ENCODE assay signal across 8 mouse cellular contexts in the genomic region with DNA sequence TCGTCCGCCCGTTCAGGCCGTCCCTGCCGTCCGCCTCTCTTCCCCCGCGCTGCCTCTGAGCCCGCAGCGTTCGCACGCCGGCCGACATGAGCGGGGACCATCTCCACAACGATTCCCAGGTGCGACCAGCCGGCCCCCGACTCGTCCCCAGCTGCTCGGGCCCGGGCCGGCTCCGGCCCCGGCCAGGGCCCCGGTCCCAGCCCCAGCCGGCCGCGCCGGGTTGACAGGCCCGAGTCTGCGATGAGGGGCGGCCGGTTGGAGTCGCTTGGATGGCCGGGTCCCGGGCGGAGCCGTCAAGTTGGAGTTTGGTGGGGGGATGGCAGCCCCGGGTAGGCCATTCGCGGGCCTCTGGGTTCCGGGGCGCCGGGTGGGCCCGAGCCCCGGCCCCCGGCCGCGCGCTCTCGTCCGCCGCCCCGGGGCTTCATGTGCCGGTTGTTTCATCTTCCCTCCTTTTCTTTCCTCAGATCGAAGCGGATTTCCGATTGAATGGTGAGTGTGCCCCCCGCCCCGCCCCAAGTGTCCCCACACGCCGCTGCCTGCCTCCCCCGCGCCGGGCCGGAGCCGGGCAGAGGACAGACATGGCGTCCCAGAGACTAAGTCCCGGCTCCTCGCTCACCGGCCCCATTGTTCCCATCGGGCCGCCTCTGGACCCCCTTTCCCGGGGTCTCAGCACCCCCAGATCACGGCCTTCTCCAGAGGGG. TPM values are rescaled to one million over a fixed set of nuclear protein-coding genes. Genes with fewer than 3 reads are reported as not detected.
DNase-seq lines count a peak whose midpoint lies in the region; ATAC-seq and TF ChIP-seq lines count a peak whose summit lies in the region.

No protein-coding gene starts in this region.

- TF ChIP-seq CTCF in CH12.LX (conservative IDR thresholded peaks at IDR 0.05 in 1 of 2, IDR thresholded peaks at IDR 0.05 in 1 of 2; ENCODE audit: low read depth in 2 of 2, low read length in 2 of 2) = no peak
- no peak for TF ChIP-seq CTCF in lung, postnatal 0 days (IDR thresholded peaks at IDR 0.05)

- no peak overlapping the region for H3K4me2 ChIP-seq in CH12.LX (ENCODE audit: insufficient read depth, low read depth, poor library complexity, severe bottlenecking)
- H3K4me2 ChIP-seq in lung, postnatal 0 days (replicated peaks; ENCODE audit: low read depth, low read length) = peak overlapping the region; percentile 59

- H3K4me1 ChIP-seq in CH12.LX (ENCODE audit: control insufficient read depth in 1 of 2, insufficient read depth in 2 of 2) = peaks cover 0 to 19% of the 10 kb centered on the region in 2 experiments; a peak in 2 of 4 replicates
- H3K4me1 ChIP-seq in erythroblast, embryonic 14.5 days (ENCODE audit: control insufficient read depth) = peaks cover 47% of the 10 kb centered on the region
- H3K4me1 ChIP-seq in lung, postnatal 0 days (ENCODE audit: insufficient read depth, low read depth, low read length) = peaks cover 14% of the 10 kb centered on the region; the same call in 1 of the 2 replicates

- intact Hi-C loops in heart, postnatal 14 days (cut with DNase I) = loop anchor here (5.0 kb wide), 2 partner anchors 44 to 56 kb away; no protein-coding TSS in a partner anchor

- H3K4me3 ChIP-seq in CH12.LX (replicated peaks in 1 of 3; ENCODE audit: low read depth in 2 of 3, low read length in 2 of 3, poor library complexity in 1 of 3) = peak overlapping the region; percentile 85 to 96 (median 92)
- H3K4me3 ChIP-seq in erythroblast, embryonic 14.5 days (replicated peaks) = peak overlapping the region; percentile 99
- peak overlapping the region; percentile 100 for H3K4me3 ChIP-seq in lung, postnatal 0 days (ENCODE audit: low read depth, low read length)

- H3K79me2 ChIP-seq in CH12.LX (replicated peaks; ENCODE audit: control insufficient read depth, extremely low read depth, insufficient read depth, poor library complexity, severe bottlenecking) = peaks cover 36% of the 10 kb centered on the region

- H3K9me3 ChIP-seq in CH12.LX (replicated peaks; ENCODE audit: low read length) = no peaks in the 10 kb centered on the region
- H3K9me3 ChIP-seq in erythroblast, embryonic 14.5 days (ENCODE audit: control insufficient read depth, low read length) = no peaks in the 10 kb centered on the region
- H3K9me3 ChIP-seq in lung, postnatal 0 days (ENCODE audit: low read length) = no peaks in the 10 kb centered on the region

- TF ChIP-seq POLR2A in CH12.LX (IDR thresholded peaks at IDR 0.05; ENCODE audit: low read depth, low read length) = no peak; the same call in 1 of the 2 replicates

- ATAC-seq in lung, postnatal 0 days = peak; percentile 27

- peak; percentile 31 for DNase-seq in CH12.LX (ENCODE audit: extremely low read depth)
- peak; percentile 10 to 37 for DNase-seq in adrenal gland, postnatal 4 days (ENCODE audit: low spot score in 2 of 2)
- peak; percentile 65 to 70 for DNase-seq in heart, postnatal 14 days
- DNase-seq in layer of hippocampus, adult 8-10 months (ENCODE audit: low spot score in 2 of 2) = peak; percentile 15 to 17
- DNase-seq in lung, postnatal 0 days (ENCODE audit: low spot score) = peak; percentile 50
- DNase-seq in ovary, postnatal 14 days (ENCODE audit: low spot score) = peak; percentile 50
- peak; percentile 62 for DNase-seq in thymus, postnatal 14 days

- H3K9ac ChIP-seq in CH12.LX (ENCODE audit: insufficient read depth, low read depth) = peak overlapping the region; percentile 92
- H3K9ac ChIP-seq in lung, postnatal 0 days (replicated peaks; ENCODE audit: low read depth) = peak overlapping the region; percentile 100

- in situ Hi-C loops in CH12.LX (cut with MboI; ENCODE audit: low pct_ligation_motif_present, low pct_unique_long_range_greater_than_20kb, low sequenced_read_pairs) = no loop called here

- dilution Hi-C loops in CH12.LX (cut with MboI; ENCODE audit: extremely low pct_ligation_motif_present, extremely low pct_unique_long_range_greater_than_20kb, low sequenced_read_pairs) = no loop called here

- WGBS in lung, postnatal 0 days = 1% methylated on average over 63 of the region's 76 CpGs

- TF ChIP-seq RAD21 in CH12.LX (IDR thresholded peaks at IDR 0.05; ENCODE audit: low read depth, low read length) = no peak

- H3K27ac ChIP-seq in CH12.LX (ENCODE audit: insufficient read depth, low read depth) = peak overlapping the region; percentile 88
- H3K27ac ChIP-seq in lung, postnatal 0 days (ENCODE audit: low read length) = peak overlapping the region; percentile 100

- no peak for TF ChIP-seq EP300 in CH12.LX (IDR thresholded peaks at IDR 0.05; ENCODE audit: low read length)
- no peak for TF ChIP-seq EP300 in lung, postnatal 0 days (IDR thresholded peaks at IDR 0.05)

- no peaks in the 10 kb centered on the region for H3K36me3 ChIP-seq in CH12.LX (replicated peaks in 1 of 2; ENCODE audit: control insufficient read depth in 1 of 2, insufficient read depth in 1 of 2, low read length in 1 of 2)
- peaks cover 39% of the 10 kb centered on the region for H3K36me3 ChIP-seq in erythroblast, embryonic 14.5 days (ENCODE audit: control insufficient read depth)
- no peaks in the 10 kb centered on the region for H3K36me3 ChIP-seq in lung, postnatal 0 days (ENCODE audit: insufficient read depth, low read length)

- H3K27me3 ChIP-seq in CH12.LX (replicated peaks) = no peaks in the 10 kb centered on the region
- peaks cover 3% of the 10 kb centered on the region for H3K27me3 ChIP-seq in erythroblast, embryonic 14.5 days (ENCODE audit: control insufficient read depth)
- no peaks in the 10 kb centered on the region for H3K27me3 ChIP-seq in lung, postnatal 0 days (replicated peaks; ENCODE audit: insufficient read depth, low read length)

TF ChIP-seq in CH12.LX, 34 proteins besides CTCF, POLR2A, EP300 and RAD21:
- TF ChIP-seq ZMIZ1 (IDR thresholded peaks at IDR 0.05; ENCODE audit: low read depth, low read length) = no peak
- TF ChIP-seq ZNF384 (IDR thresholded peaks at IDR 0.05; ENCODE audit: low read depth, low read length) = no peak
- no peak for TF ChIP-seq RCOR1 (conservative IDR thresholded peaks at IDR 0.05; ENCODE audit: low read depth, low read length)
- no peak for TF ChIP-seq NRF1 (IDR thresholded peaks at IDR 0.05; ENCODE audit: low read depth, low read length)
- TF ChIP-seq UBTF (IDR thresholded peaks at IDR 0.05; ENCODE audit: low read depth, low read length) = peak; percentile 73; the same call in 1 of the 2 replicates

RNA-seq across cellular contexts. Expression of a gene that starts 0.6 kb away (rescaled TPM):
- total RNA-seq in CH12.LX (2012; rRNA removed) (91.3 and 150 TPM in 2 replicates), CH12.LX (2014; rRNA removed) (89.8 and 91.4 TPM in 2 replicates)
- polyA plus RNA-seq in CH12.LX (2012; ENCODE audit: insufficient read length, low read depth) = 299 and 312 TPM in 2 replicates
- total RNA-seq in adrenal gland, postnatal 4 days (2021) = 10 to 100 TPM; 81.3 to 88.4 TPM
- polyA plus RNA-seq in erythroblast, embryonic 14.5 days (2012) = 38.8 and 42.7 TPM in 2 replicates
- 10 to 100 TPM; 59.1 to 60.9 TPM for total RNA-seq in heart, postnatal 14 days (2021)
- 10 to 100 TPM; 66.7 to 86.7 (median 78.4) TPM for total RNA-seq in layer of hippocampus, adult 8-10 months (2022)
- polyA plus RNA-seq in lung, postnatal 0 days (2015; fragmentation: Nextera tagmentation; extraction: Ambion mirVana) = 38.7 and 51.5 TPM in 2 replicates

Comparison
In these comparisons a context has a peak if more than half of its experiments do, and no peak if none do; other contexts are left out.
1. Peak in every context shown above with its lines: DNase-seq, ATAC-seq, H3K4me3 ChIP-seq and H3K27ac ChIP-seq.
2. DNase-seq: peak in every context shown above with its lines; median percentile 68 in heart, postnatal 14 days; 62 in thymus, postnatal 14 days; 50 in lung, postnatal 0 days; 50 in ovary, postnatal 14 days; 31 in CH12.LX; 24 in adrenal gland, postnatal 4 days; 16 in layer of hippocampus, adult 8-10 months.